15 mouse cellular contexts compared by ENCODE assay signal in the genomic region with DNA sequence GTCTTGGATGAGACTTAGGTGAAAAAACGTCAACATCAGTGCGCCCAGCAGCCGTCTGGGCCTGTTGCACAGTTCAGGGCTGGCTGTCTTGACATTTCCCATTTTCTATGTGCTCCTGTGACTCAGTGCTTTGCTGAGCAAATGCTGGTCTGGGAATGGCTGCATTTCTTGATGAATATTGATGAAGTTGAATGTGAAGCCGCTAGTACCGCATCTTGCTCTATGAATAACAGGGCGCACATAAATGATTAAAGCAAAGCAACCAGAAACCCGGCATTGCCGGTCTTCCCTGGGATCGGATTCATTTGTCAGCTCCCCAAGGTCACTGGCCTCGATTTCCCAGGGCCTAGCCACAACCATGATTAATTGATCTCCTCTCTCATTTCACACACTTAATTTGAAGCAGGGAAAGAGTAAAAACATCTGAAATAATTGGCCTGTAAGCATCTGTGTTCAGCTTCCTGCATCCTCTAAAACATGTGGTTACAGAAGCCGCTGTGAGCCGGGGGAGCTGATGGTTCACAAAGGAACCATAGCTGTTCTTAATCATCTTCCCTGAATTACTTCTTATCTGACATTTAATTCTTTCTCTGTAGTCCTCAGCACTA. TPM values are rescaled to one million over a fixed set of nuclear protein-coding genes. Genes with fewer than 3 reads are reported as not detected.
DNase-seq lines count a peak whose midpoint lies in the region; ATAC-seq and TF ChIP-seq lines count a peak whose summit lies in the region.
"Had no signal": no experiment of that assay in that cellular context is flagged by ENCODE, and none has a peak within 500 bp of the region (broad histone marks: within the 10 kb centered on the region; RNA-seq: fewer than 3 reads in every experiment).

No protein-coding gene starts in this region.

- H3K36me3 ChIP-seq in embryonic facial prominence, embryonic 10.5 days (replicated peaks), result no peaks in the 10 kb centered on the region
- H3K36me3 ChIP-seq in hindbrain, embryonic 16.5 days (ENCODE audit: control insufficient read depth, insufficient read depth, low read length), result no peaks in the 10 kb centered on the region
- no peaks in the 10 kb centered on the region for H3K36me3 ChIP-seq in midbrain, postnatal 0 days (ENCODE audit: insufficient read depth, low read length)

- no peak overlapping the region for H3K9ac ChIP-seq in hindbrain, embryonic 16.5 days (ENCODE audit: low read depth, low read length)
- H3K9ac ChIP-seq in midbrain, postnatal 0 days (replicated peaks; ENCODE audit: low read length, poor library complexity, severe bottlenecking), result no peak overlapping the region

- ATAC-seq in frontal cortex, adult (ENCODE audit: low TSS enrichment), result peak; percentile 31; the same call in 1 of the 2 replicates
- ATAC-seq in hindbrain, embryonic 16.5 days, result peak; percentile 48; the same call in 1 of the 2 replicates
- no peak for ATAC-seq in midbrain, postnatal 0 days (ENCODE audit: low FRiP score)
- ATAC-seq: activated CD4-positive, CD25-positive, alpha-beta regulatory T cell, adult 4 months; lung, postnatal 0 days had no signal

- H3K4me2 ChIP-seq in hindbrain, embryonic 16.5 days (ENCODE audit: low read length), result no peak overlapping the region
- no peak overlapping the region for H3K4me2 ChIP-seq in midbrain, postnatal 0 days (ENCODE audit: low read depth, low read length, poor library complexity, severe bottlenecking)

- H3K27ac ChIP-seq in embryonic facial prominence, embryonic 10.5 days (replicated peaks), result 0 out of 2 replicates have a peak overlapping the region, but pooled peaks have one; percentile 10
- 0 out of 2 replicates have a peak overlapping the region, but pooled peaks have one; percentile 34 for H3K27ac ChIP-seq in hindbrain, embryonic 16.5 days (ENCODE audit: low read depth, low read length)
- no peak overlapping the region for H3K27ac ChIP-seq in midbrain, postnatal 0 days (ENCODE audit: low read depth, low read length)

- H3K4me1 ChIP-seq in embryonic facial prominence, embryonic 10.5 days, result peaks cover 70% of the 10 kb centered on the region
- peaks cover 11% of the 10 kb centered on the region for H3K4me1 ChIP-seq in hindbrain, embryonic 16.5 days (ENCODE audit: control insufficient read depth, insufficient read depth, low read depth, low read length)
- H3K4me1 ChIP-seq in midbrain, postnatal 0 days (ENCODE audit: insufficient read depth, low read length), result 0 out of 2 replicates have a peak, but pooled peaks cover 6% of the 10 kb centered on the region

- no peak for TF ChIP-seq CTCF in midbrain, postnatal 0 days (IDR thresholded peaks at IDR 0.05)

- H3K9me3 ChIP-seq in embryonic facial prominence, embryonic 10.5 days, result no peaks in the 10 kb centered on the region
- H3K9me3 ChIP-seq in hindbrain, embryonic 16.5 days (ENCODE audit: control insufficient read depth, low read length), result no peaks in the 10 kb centered on the region
- no peaks in the 10 kb centered on the region for H3K9me3 ChIP-seq in midbrain, postnatal 0 days (ENCODE audit: low read length)

- H3K4me3 ChIP-seq in embryonic facial prominence, embryonic 10.5 days, result no peak overlapping the region
- H3K4me3 ChIP-seq in hindbrain, embryonic 16.5 days (ENCODE audit: low read length), result no peak overlapping the region
- H3K4me3 ChIP-seq in midbrain, postnatal 0 days (ENCODE audit: low read depth, low read length), result no peak overlapping the region

- DNase-seq in frontal cortex, postnatal 25 days (ENCODE audit: low spot score in 2 of 2), result no peak
- peak; percentile 47 for DNase-seq in embryonic facial prominence, embryonic 10.5 days (ENCODE audit: low spot score)
- DNase-seq in midbrain, postnatal 0 days (ENCODE audit: low spot score), result peak; percentile 29
- no peak for DNase-seq in adipocyte (ENCODE audit: low spot score)
- no peak for DNase-seq in adrenal gland, adult 2 months
- DNase-seq in cerebellum, adult 11 months, result no peak
- DNase-seq: B cell, adult 2 months; heart, postnatal 36 days; kidney, postnatal 14 days; right cerebral cortex, adult 18-20 months; thymus, postnatal 25 days had no signal

- H3K27me3 ChIP-seq in embryonic facial prominence, embryonic 10.5 days (replicated peaks; ENCODE audit: low read depth, poor library complexity, severe bottlenecking), result no peaks in the 10 kb centered on the region
- H3K27me3 ChIP-seq in hindbrain, embryonic 16.5 days (replicated peaks; ENCODE audit: control insufficient read depth, insufficient read depth, low read length), result no peaks in the 10 kb centered on the region
- no peaks in the 10 kb centered on the region for H3K27me3 ChIP-seq in midbrain, postnatal 0 days (ENCODE audit: insufficient read depth, low read length)

- WGBS in embryonic facial prominence, embryonic 10.5 days, result 42% methylated on average over 12 of the region's 12 CpGs
- 31% methylated on average over 12 of the region's 12 CpGs for WGBS in hindbrain, embryonic 16.5 days
- WGBS in midbrain, postnatal 0 days, result 34% methylated on average over 12 of the region's 12 CpGs

RNA-seq across cellular contexts. Expression of a gene that starts 57.5 kb away (rescaled TPM):
- 18.7 and 23.3 TPM in 2 replicates for polyA plus RNA-seq in embryonic facial prominence, embryonic 10.5 days (2016; fragmentation: Nextera tagmentation; extraction: Ambion mirVana)
- 43.5 and 44.4 TPM in 2 replicates for polyA plus RNA-seq in hindbrain, embryonic 16.5 days (2015; fragmentation: Nextera tagmentation; extraction: Ambion mirVana)
- 65.4 and 92.2 TPM in 2 replicates for total RNA-seq in midbrain, postnatal 0 days (2014; rRNA removed)
- 46.6 and 48.9 TPM in 2 replicates for polyA plus RNA-seq in midbrain, postnatal 0 days (2015; fragmentation: Nextera tagmentation; extraction: Ambion mirVana)
- 100 to 1,000 TPM; 103 to 154 TPM for total RNA-seq in adrenal gland, adult 2 months (2021)
- 17.3 and 25.4 TPM in 2 replicates for polyA plus RNA-seq in adrenal gland, adult 2 months (2012; rRNA removed)

Comparison
In these comparisons a context has a peak if more than half of its experiments do, and no peak if none do; other contexts are left out.
1. DNase-seq: peak in embryonic facial prominence, embryonic 10.5 days (single experiment) and midbrain, postnatal 0 days (single experiment); none in frontal cortex, postnatal 25 days (0 of 2), adipocyte (single experiment), adrenal gland, adult 2 months (single experiment) and cerebellum, adult 11 months (single experiment).